Mouse (Mus musculus) cerebellum, postnatal 4 days (tissue): ENCODE data around the gene Pnldc1.
A peak's percentile ranks its signal among the peaks of the same experiment; 100 is the strongest.
"Not testable (repeated sequence)": the region's sequence is repeated elsewhere in the genome, so short reads cannot be mapped to it uniquely, and the experiment has no call there.

ENCODE experiments used
- DNase-seq, 2 experiments: peaks; one replicate each; pipeline ENCODE4 v3.0.0; 2022; ENCODE audit warnings: low spot score in 2 of 2, mixed read lengths in 1 of 2

Pnldc1 gene

GRCm38 (mm10) chr17:12909361-12910280 lies at the start of gene Pnldc1:
Gene Pnldc1 (minus strand): TSS chr17:12910230.
- DNase-seq, result no peak

GRCm38 (mm10) chr17:12959377-12959776 lies 49.3 kb upstream of the Pnldc1 start:
- not testable (repeated sequence) for DNase-seq

GRCm38 (mm10) chr17:12956664-12957063 lies 46.6 kb upstream of the Pnldc1 start:
- DNase-seq, result no peak

- no peak for DNase-seq
Measured at GRCm38 (mm10) chr17:12949669-12950068, 39.6 kb upstream of the Pnldc1 start.

GRCm38 (mm10) chr17:12942459-12943162 lies 32.6 kb upstream of the Pnldc1 start:
- DNase-seq, result no peak

GRCm38 (mm10) chr17:12941543-12942260 lies 31.7 kb upstream of the Pnldc1 start:
- DNase-seq, result no peak

GRCm38 (mm10) chr17:12940151-12940805 lies 30.2 kb upstream of the Pnldc1 start, which contains the start of gene Acat3:
Gene Acat3 (minus strand): TSS chr17:12940600.
- DNase-seq, result no peak

- not testable (repeated sequence) for DNase-seq
Measured at GRCm38 (mm10) chr17:12939377-12940148, 29.5 kb upstream of the Pnldc1 start.

GRCm38 (mm10) chr17:12938077-12938476 lies 28.0 kb upstream of the Pnldc1 start:
- no peak for DNase-seq

- no peak for DNase-seq
Measured at GRCm38 (mm10) chr17:12937412-12937970, 27.5 kb upstream of the Pnldc1 start.

GRCm38 (mm10) chr17:12935719-12936118 lies 25.7 kb upstream of the Pnldc1 start:
- no peak for DNase-seq

- not testable (repeated sequence) for DNase-seq
Measured at GRCm38 (mm10) chr17:12931576-12931975, 21.5 kb upstream of the Pnldc1 start.

- no peak for DNase-seq
Measured at GRCm38 (mm10) chr17:12925703-12926180, 15.7 kb upstream of the Pnldc1 start.

- DNase-seq, result no peak
Measured at GRCm38 (mm10) chr17:12925001-12925400, 15.0 kb upstream of the Pnldc1 start.

- no peak for DNase-seq
Measured at GRCm38 (mm10) chr17:12921073-12921472, 11.0 kb upstream of the Pnldc1 start.

GRCm38 (mm10) chr17:12916588-12917380 lies 6.8 kb upstream of the Pnldc1 start:
- peak in 1 of 2 experiments; percentile 37 for DNase-seq

GRCm38 (mm10) chr17:12915881-12916583 lies 6.0 kb upstream of the Pnldc1 start, which contains the start of gene Mrpl18:
Gene Mrpl18 (minus strand): TSS chr17:12916345.
- peak; percentile 97 for DNase-seq

GRCm38 (mm10) chr17:12915488-12915880 lies 5.5 kb upstream of the Pnldc1 start, which contains the start of gene Tcp1:
Gene Tcp1 (plus strand): TSS chr17:12915701.
- DNase-seq, result no peak
